ENCODE assay signal across 9 mouse cellular contexts in the genomic region with DNA sequence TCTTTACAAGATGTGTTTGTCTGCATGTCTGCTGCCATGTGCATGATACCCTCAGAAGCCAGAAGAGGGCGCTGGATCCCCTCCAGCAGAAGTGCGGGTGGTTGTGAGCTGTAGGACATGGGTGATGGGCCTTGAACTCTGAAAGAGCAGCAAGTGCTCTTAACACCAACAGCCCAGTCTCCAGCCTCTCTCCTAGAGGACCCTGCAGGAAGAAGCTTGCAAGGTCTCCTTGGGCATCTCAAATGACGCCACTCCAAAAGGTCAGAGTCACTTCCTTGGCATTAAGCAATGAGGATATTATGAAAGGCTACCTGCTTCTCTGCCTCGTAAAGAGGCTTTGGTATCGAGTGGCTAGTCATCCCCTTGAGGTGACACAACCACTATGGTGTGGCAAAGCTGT. TPM values are rescaled to one million over a fixed set of nuclear protein-coding genes. Genes with fewer than 3 reads are reported as not detected.
A peak's percentile ranks its signal among the peaks of the same experiment; 100 is the strongest.
DNase-seq lines count a peak whose midpoint lies in the region; ATAC-seq and TF ChIP-seq lines count a peak whose summit lies in the region.
"Had no signal": no experiment of that assay in that cellular context is flagged by ENCODE, and none has a peak within 500 bp of the region (broad histone marks: within the 10 kb centered on the region; RNA-seq: fewer than 3 reads in every experiment).

No protein-coding gene starts in this region.

- H3K27me3 ChIP-seq in heart, embryonic 11.5 days (ENCODE audit: control insufficient read depth, insufficient read depth, low read length): no peaks in the 10 kb centered on the region

- H3K36me3 ChIP-seq in heart, embryonic 11.5 days (ENCODE audit: control insufficient read depth, insufficient read depth, low read length): 0 out of 2 replicates have a peak, but pooled peaks cover 5% of the 10 kb centered on the region

- no peak overlapping the region for H3K4me2 ChIP-seq in heart, embryonic 11.5 days

- H3K4me3 ChIP-seq in heart, embryonic 11.5 days (ENCODE audit: low read depth, low read length): no peak overlapping the region
- no peak overlapping the region for H3K4me3 ChIP-seq in embryonic fibroblast, embryonic 13.5 days (ENCODE audit: insufficient read depth, low read length)

- no peak for TF ChIP-seq POLR2A in embryonic fibroblast, embryonic 13.5 days (IDR thresholded peaks at IDR 0.05; ENCODE audit: low read depth, low read length)

- no peak for ATAC-seq in heart, embryonic 11.5 days (replicated peaks; ENCODE audit: insufficient number of reproducible peaks, low FRiP score, low TSS enrichment)

- H3K9ac ChIP-seq in heart, embryonic 11.5 days (ENCODE audit: low read depth, low read length): no peak overlapping the region

- no peaks in the 10 kb centered on the region for H3K9me3 ChIP-seq in heart, embryonic 11.5 days (replicated peaks; ENCODE audit: control insufficient read depth, low read length)

- peak; percentile 53 to 69 for DNase-seq in heart, postnatal 10 days
- DNase-seq in 3134 (ENCODE audit: extremely low read depth, insufficient read length, low spot score) (peak; percentile 51), MEL-GATA-1-ER (ENCODE audit: extremely low read depth, low read depth) (peak; percentile 22)
- peak; percentile 62 to 77 for DNase-seq in lung, postnatal 4 days
- no peak for DNase-seq in urinary bladder, postnatal 4 days (ENCODE audit: low spot score in 2 of 2)
- no peak for DNase-seq in right cerebral cortex, postnatal 14 days

- intact Hi-C loops in heart, postnatal 10 days (cut with DNase I): no loop called here

- peak; percentile 45; the same call in 1 of the 2 replicates for TF ChIP-seq CTCF in embryonic fibroblast, embryonic 13.5 days (IDR thresholded peaks at IDR 0.05; ENCODE audit: borderline replicate concordance, insufficient read depth, low read length)

- WGBS in heart, embryonic 11.5 days (ENCODE audit: insufficient replicate concordance): 68% methylated on average over 5 of the region's 5 CpGs

- no peak overlapping the region for H3K27ac ChIP-seq in heart, embryonic 11.5 days (ENCODE audit: low read depth, low read length)
- no peak overlapping the region for H3K27ac ChIP-seq in embryonic fibroblast, embryonic 13.5 days (ENCODE audit: insufficient read depth, low read length)

- peaks cover 17% of the 10 kb centered on the region for H3K4me1 ChIP-seq in heart, embryonic 11.5 days (ENCODE audit: control insufficient read depth, insufficient read depth, low read length)
- peaks cover 14% of the 10 kb centered on the region for H3K4me1 ChIP-seq in embryonic fibroblast, embryonic 13.5 days (ENCODE audit: control insufficient read depth, insufficient read depth, low read length)

RNA-seq across cellular contexts. Expression of gene Cep295nl, which starts 23.6 kb away (rescaled TPM):
- total RNA-seq in heart, postnatal 10 days (2021): 1 to 10 TPM; 1.4 to 2.0 TPM
- 0.18 and 0.31 TPM in 2 replicates for polyA plus RNA-seq in heart, embryonic 11.5 days (2014; fragmentation: Nextera tagmentation; extraction: Ambion mirVana)
- polyA plus RNA-seq in embryonic fibroblast, embryonic 13.5 days (2011; ENCODE audit: insufficient read length, low read depth, missing spikeins): 5.2 and 6.1 TPM in 2 replicates
- polyA plus RNA-seq: stomach, embryonic 14.5 days had no signal

RNA-seq across cellular contexts. Expression of gene Usp36, which starts 28.6 kb away (rescaled TPM):
- total RNA-seq in heart, postnatal 10 days (2021): 10 to 100 TPM; 13.9 TPM
- polyA plus RNA-seq in heart, embryonic 11.5 days (2014; fragmentation: Nextera tagmentation; extraction: Ambion mirVana): 10.7 and 11.1 TPM in 2 replicates
- 19.4 and 21.6 TPM in 2 replicates for polyA plus RNA-seq in embryonic fibroblast, embryonic 13.5 days (2011; ENCODE audit: insufficient read length, low read depth, missing spikeins)

RNA-seq across cellular contexts. Expression of gene Timp2, which starts 36.9 kb away (rescaled TPM):
- 100 to 1,000 TPM; 199 to 211 TPM for total RNA-seq in heart, postnatal 10 days (2021)
- 46.0 and 50.8 TPM in 2 replicates for polyA plus RNA-seq in heart, embryonic 11.5 days (2014; fragmentation: Nextera tagmentation; extraction: Ambion mirVana)
- 967 and 1,083 TPM in 2 replicates for polyA plus RNA-seq in embryonic fibroblast, embryonic 13.5 days (2011; ENCODE audit: insufficient read length, low read depth, missing spikeins)

Comparison
In these comparisons a context has a peak if more than half of its experiments do, and no peak if none do; other contexts are left out.
1. DNase-seq: peak in heart, postnatal 10 days (2 of 2), 3134 (single experiment), MEL-GATA-1-ER (single experiment) and lung, postnatal 4 days (2 of 2); none in urinary bladder, postnatal 4 days (0 of 2) and right cerebral cortex, postnatal 14 days (single experiment).
2. RNA of gene Timp2, which starts 36.9 kb away (polyA plus RNA-seq): 967 to 1,083 TPM in embryonic fibroblast, embryonic 13.5 days; 46.0 to 50.8 TPM in heart, embryonic 11.5 days; every median in the first group is over 10 times any median in the second.